Mouse (Mus musculus): ENCODE measurements around the gene Alox8. TPM values are rescaled to one million over a fixed set of nuclear protein-coding genes. Genes with fewer than 3 reads are reported as not detected.

The Alox8 gene
- polyA plus RNA-seq, 1 experiment from 2014 or later, result 0.15 TPM

DNA sequence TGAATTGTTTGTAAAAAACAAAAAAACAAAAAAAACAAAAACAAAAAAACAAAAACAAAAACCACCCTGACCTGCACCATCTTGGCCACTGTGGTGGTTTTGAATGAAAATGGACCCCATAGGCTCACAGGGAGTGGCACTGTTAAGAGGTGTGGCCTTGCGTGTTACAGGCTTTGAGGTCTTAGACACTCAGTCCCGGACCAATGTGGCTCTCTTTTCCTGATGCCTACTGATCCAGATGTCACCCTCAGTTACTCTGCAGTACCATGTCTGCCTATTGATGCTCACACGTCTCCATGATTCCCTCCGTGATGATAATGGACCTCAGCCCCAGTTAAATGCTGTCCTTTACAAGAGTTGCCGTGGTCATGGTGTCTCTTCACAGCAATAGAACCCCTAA lies 19.8 kb upstream of the Alox8 start:
- 86% methylated on average over 5 of the region's 5 CpGs for WGBS
- H3K27me3 ChIP-seq (replicated peaks), result no peaks in the 10 kb centered on the region
- no peak overlapping the region for H3K4me3 ChIP-seq (replicated peaks)
- H3K9ac ChIP-seq, result no peak overlapping the region
- no peak overlapping the region for H3K4me2 ChIP-seq (replicated peaks)
- H3K9me3 ChIP-seq, result no peaks in the 10 kb centered on the region
- ATAC-seq, result no peak
- H3K4me1 ChIP-seq (replicated peaks), result no peaks in the 10 kb centered on the region
- H3K27ac ChIP-seq, result no peak overlapping the region
- no peaks in the 10 kb centered on the region for H3K36me3 ChIP-seq

DNA sequence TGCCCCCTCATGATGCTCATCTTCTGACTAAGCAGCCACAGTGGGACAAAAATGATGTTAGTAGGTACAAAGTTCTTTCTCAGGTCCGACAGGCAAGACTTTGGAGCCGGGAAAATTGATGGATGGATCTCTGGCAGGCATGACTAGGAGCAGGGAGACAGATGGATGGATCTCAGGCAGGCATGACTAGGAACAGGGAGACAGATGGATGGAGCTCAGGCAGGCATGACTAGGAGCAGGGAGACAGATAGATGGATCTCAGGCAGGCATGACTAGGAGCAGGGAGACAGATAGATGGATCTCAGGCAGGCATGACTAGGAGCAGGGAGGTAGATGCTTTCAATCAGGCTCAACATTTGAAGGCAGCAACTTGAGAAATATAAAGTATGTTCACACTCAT lies 13.8 kb upstream of the Alox8 start:
- ATAC-seq, result no peak

DNA sequence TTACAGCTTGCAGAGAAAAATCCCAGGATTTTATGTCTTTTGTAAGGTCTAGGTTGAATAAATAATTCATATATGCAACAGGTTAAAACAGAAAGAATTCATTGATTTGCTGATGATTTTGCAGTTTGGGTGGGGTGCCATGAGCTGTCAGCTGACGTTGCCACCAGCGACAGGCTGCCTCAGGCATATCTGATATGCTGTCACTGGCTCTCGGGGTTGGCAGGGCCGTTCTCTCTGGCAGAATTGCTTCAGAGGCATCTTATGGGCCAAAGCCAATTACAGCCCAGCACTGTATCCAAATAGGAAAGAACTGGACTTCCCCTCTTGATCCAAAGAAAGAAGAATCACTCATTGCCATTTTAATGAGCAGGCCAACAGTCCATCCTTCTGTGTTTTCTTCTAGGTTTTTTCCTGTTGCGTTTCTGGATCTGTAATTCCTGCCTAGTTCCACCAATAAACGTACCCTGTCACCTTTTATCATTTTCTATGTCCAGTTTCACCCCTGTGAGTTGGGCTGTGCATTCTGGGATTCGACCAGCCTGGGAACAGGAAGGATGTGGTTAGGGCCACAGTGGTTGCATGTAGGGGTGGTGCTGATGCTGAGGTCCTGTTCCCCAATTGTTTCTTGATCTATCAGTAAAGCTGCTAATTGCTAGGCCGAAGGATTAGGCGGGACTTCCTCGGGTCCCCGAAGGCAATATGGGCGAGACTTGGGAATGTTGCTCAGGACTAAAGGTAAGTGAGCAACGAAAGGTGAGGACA lies 5.0 kb upstream of the Alox8 start:
- no peak for ATAC-seq
- peaks cover 1% of the 10 kb centered on the region; the same call in 1 of the 2 replicates for H3K27me3 ChIP-seq (replicated peaks)
- H3K9me3 ChIP-seq, result no peaks in the 10 kb centered on the region
- 82% methylated on average over 13 of the region's 13 CpGs for WGBS
- H3K36me3 ChIP-seq, result no peaks in the 10 kb centered on the region
- no peak overlapping the region for H3K4me3 ChIP-seq (replicated peaks)
- no peak overlapping the region for H3K9ac ChIP-seq
- no peak overlapping the region for H3K4me2 ChIP-seq (replicated peaks)
- no peak overlapping the region for H3K27ac ChIP-seq
- H3K4me1 ChIP-seq (replicated peaks), result no peaks in the 10 kb centered on the region

More for the DNA sequence above, 13.8 kb upstream of the Alox8 start:
- Histone ChIP-seq H3K4me2 (replicated peaks) (no peak overlapping the region), H3K4me3 (replicated peaks) (no peak overlapping the region), H3K4me1 (replicated peaks) (no peaks in the 10 kb centered on the region), H3K27ac (no peak overlapping the region), H3K27me3 (replicated peaks) (no peaks in the 10 kb centered on the region), H3K36me3 (no peaks in the 10 kb centered on the region), H3K9ac (no peak overlapping the region), H3K9me3 (no peaks in the 10 kb centered on the region)
- WGBS, result 28% methylated on average over 2 of the region's 2 CpGs

- no peak for ATAC-seq
- H3K4me1 ChIP-seq (replicated peaks), result 0 out of 2 replicates have a peak, but pooled peaks cover 4% of the 10 kb centered on the region
- WGBS, result 42% methylated on average over 6 of the region's 6 CpGs
Measured at GRCm38 (mm10) chr11:69200231-69200630, 2.6 kb upstream of the Alox8 start.

GRCm38 (mm10) chr11:69199251-69199650 lies 1.6 kb upstream of the Alox8 start:
- WGBS, result 91% methylated on average over 1 of the region's 1 CpGs
- no peak overlapping the region for H3K9ac ChIP-seq

More at GRCm38 (mm10) chr11:69200231-69200630, 2.6 kb upstream of the Alox8 start:
- H3K4me2 ChIP-seq (replicated peaks), result no peak overlapping the region
- H3K4me3 ChIP-seq (replicated peaks), result no peak overlapping the region
- no peaks in the 10 kb centered on the region for H3K36me3 ChIP-seq
- H3K9me3 ChIP-seq, result no peaks in the 10 kb centered on the region
- peaks cover 16% of the 10 kb centered on the region for H3K27me3 ChIP-seq (replicated peaks)
- H3K9ac ChIP-seq, result no peak overlapping the region
- no peak overlapping the region for H3K27ac ChIP-seq

DNA sequence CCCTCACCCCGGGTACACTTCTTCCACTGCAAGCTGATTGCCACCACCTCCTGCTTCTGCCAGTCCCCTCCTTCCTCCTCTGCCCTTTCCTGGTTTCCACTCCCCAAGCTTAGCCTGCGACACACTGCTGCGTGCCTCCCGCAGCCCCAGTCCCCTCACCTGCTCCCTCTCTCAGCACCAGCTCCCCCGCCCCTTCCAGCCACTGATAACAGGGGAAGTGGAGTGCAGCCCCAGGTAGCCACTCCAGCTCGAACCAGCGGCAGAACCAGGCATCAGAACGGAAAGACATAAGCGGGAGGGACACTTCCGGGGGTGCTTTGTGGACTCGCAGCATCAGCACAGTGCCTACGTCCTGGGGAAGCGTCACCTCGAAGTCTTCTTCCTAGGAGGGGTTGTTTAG lies 449 bp downstream of the Alox8 start:
- peak overlapping the region; percentile 25 for H3K4me3 ChIP-seq (replicated peaks)

More at GRCm38 (mm10) chr11:69199251-69199650, 1.6 kb upstream of the Alox8 start:
- no peak overlapping the region for H3K27ac ChIP-seq
- no peak overlapping the region for H3K4me2 ChIP-seq (replicated peaks)
- no peaks in the 10 kb centered on the region for H3K36me3 ChIP-seq
- H3K27me3 ChIP-seq (replicated peaks), result peaks cover 16% of the 10 kb centered on the region
- no peak overlapping the region for H3K4me3 ChIP-seq (replicated peaks)
- no peak for ATAC-seq
- H3K4me1 ChIP-seq (replicated peaks), result 0 out of 2 replicates have a peak, but pooled peaks cover 4% of the 10 kb centered on the region
- no peaks in the 10 kb centered on the region for H3K9me3 ChIP-seq

GRCm38 (mm10) chr11:69196766-69197165 lies 877 bp downstream of the Alox8 start:
- Histone ChIP-seq H3K36me3 (no peaks in the 10 kb centered on the region), H3K4me2 (replicated peaks) (peak overlapping the region; percentile 69), H3K9ac (no peak overlapping the region), H3K27ac (no peak overlapping the region), H3K9me3 (no peaks in the 10 kb centered on the region), H3K4me1 (replicated peaks) (0 out of 2 replicates have a peak, but pooled peaks cover 4% of the 10 kb centered on the region), H3K4me3 (replicated peaks) (peak overlapping the region; percentile 25; the same call in 1 of the 2 replicates), H3K27me3 (replicated peaks) (peaks cover 16% of the 10 kb centered on the region)
- 6% methylated on average over 5 of the region's 5 CpGs for WGBS
- ATAC-seq, result no peak

More for the DNA sequence above, 449 bp downstream of the Alox8 start:
- Histone ChIP-seq H3K4me2 (replicated peaks) (peak overlapping the region; percentile 69), H3K9me3 (no peaks in the 10 kb centered on the region), H3K9ac (0 out of 2 replicates have a peak overlapping the region, but pooled peaks have one; percentile 17), H3K27ac (no peak overlapping the region), H3K4me1 (replicated peaks) (0 out of 2 replicates have a peak, but pooled peaks cover 4% of the 10 kb centered on the region), H3K36me3 (no peaks in the 10 kb centered on the region), H3K27me3 (replicated peaks) (peaks cover 16% of the 10 kb centered on the region)
- ATAC-seq, result peak; percentile 20; the same call in 1 of the 2 replicates
- under 1% methylated on average over 14 of the region's 14 CpGs for WGBS

- WGBS, result 3% methylated on average over 1 of the region's 1 CpGs
- Histone ChIP-seq H3K36me3 (no peaks in the 10 kb centered on the region), H3K4me1 (replicated peaks) (0 out of 2 replicates have a peak, but pooled peaks cover 4% of the 10 kb centered on the region), H3K4me3 (replicated peaks) (no peak overlapping the region), H3K4me2 (replicated peaks) (no peak overlapping the region), H3K27me3 (replicated peaks) (peaks cover 16% of the 10 kb centered on the region), H3K27ac (no peak overlapping the region), H3K9me3 (no peaks in the 10 kb centered on the region), H3K9ac (no peak overlapping the region)
- ATAC-seq, result no peak
Measured at GRCm38 (mm10) chr11:69192840-69193239, 4.8 kb downstream of the Alox8 start.

GRCm38 (mm10) chr11:69185936-69186335 lies 11.7 kb downstream of the Alox8 start:
- H3K27me3 ChIP-seq (replicated peaks), result no peaks in the 10 kb centered on the region
- no peaks in the 10 kb centered on the region for H3K4me1 ChIP-seq (replicated peaks)
- H3K36me3 ChIP-seq, result no peaks in the 10 kb centered on the region
- H3K4me2 ChIP-seq (replicated peaks), result no peak overlapping the region
- no peak for ATAC-seq
- H3K9ac ChIP-seq, result no peak overlapping the region
- H3K9me3 ChIP-seq, result no peaks in the 10 kb centered on the region
- H3K4me3 ChIP-seq (replicated peaks), result no peak overlapping the region
- no peak overlapping the region for H3K27ac ChIP-seq
- WGBS, result 82% methylated on average over 6 of the region's 6 CpGs

GRCm38 (mm10) chr11:69185031-69185430 lies 12.6 kb downstream of the Alox8 start:
- Histone ChIP-seq H3K27me3 (replicated peaks) (no peaks in the 10 kb centered on the region), H3K4me1 (replicated peaks) (no peaks in the 10 kb centered on the region), H3K9ac (no peak overlapping the region), H3K4me3 (replicated peaks) (no peak overlapping the region), H3K36me3 (no peaks in the 10 kb centered on the region), H3K27ac (no peak overlapping the region), H3K9me3 (no peaks in the 10 kb centered on the region), H3K4me2 (replicated peaks) (no peak overlapping the region)
- 88% methylated on average over 5 of the region's 5 CpGs for WGBS
- ATAC-seq, result no peak

GRCm38 (mm10) chr11:69180120-69180519 lies 17.5 kb downstream of the Alox8 start:
- Histone ChIP-seq H3K36me3 (no peaks in the 10 kb centered on the region), H3K9ac (no peak overlapping the region), H3K4me2 (replicated peaks) (no peak overlapping the region), H3K9me3 (no peaks in the 10 kb centered on the region), H3K4me1 (replicated peaks) (no peaks in the 10 kb centered on the region), H3K4me3 (replicated peaks) (no peak overlapping the region), H3K27ac (no peak overlapping the region), H3K27me3 (replicated peaks) (no peaks in the 10 kb centered on the region)
- ATAC-seq, result no peak
- WGBS, result 81% methylated on average over 4 of the region's 4 CpGs

DNA sequence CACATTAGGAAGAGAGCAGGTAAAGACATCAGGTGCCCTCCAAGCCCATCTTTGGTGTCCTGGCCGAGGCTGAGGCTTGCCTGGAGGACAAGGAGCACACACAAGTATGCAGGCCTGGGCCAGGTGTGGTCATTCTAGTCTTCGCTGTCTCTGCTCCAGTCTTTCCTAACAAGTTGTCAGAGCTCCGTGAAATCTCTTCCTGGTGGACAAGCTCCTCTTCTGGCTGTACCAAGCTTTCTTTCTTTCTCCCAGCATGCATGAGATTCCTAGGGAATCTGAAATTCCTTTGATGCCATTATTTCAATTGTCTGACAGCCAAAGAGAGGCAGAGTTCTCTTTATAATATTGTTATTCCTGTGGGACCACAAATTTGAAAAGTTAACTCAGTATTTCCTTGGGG lies 18.1 kb downstream of the Alox8 start:
- Histone ChIP-seq H3K36me3 (no peaks in the 10 kb centered on the region), H3K27ac (no peak overlapping the region), H3K9ac (no peak overlapping the region), H3K27me3 (replicated peaks) (no peaks in the 10 kb centered on the region), H3K9me3 (no peaks in the 10 kb centered on the region), H3K4me1 (replicated peaks) (no peaks in the 10 kb centered on the region), H3K4me3 (replicated peaks) (no peak overlapping the region), H3K4me2 (replicated peaks) (no peak overlapping the region)
- no peak for ATAC-seq
- 42% methylated on average over 3 of the region's 3 CpGs for WGBS

DNA sequence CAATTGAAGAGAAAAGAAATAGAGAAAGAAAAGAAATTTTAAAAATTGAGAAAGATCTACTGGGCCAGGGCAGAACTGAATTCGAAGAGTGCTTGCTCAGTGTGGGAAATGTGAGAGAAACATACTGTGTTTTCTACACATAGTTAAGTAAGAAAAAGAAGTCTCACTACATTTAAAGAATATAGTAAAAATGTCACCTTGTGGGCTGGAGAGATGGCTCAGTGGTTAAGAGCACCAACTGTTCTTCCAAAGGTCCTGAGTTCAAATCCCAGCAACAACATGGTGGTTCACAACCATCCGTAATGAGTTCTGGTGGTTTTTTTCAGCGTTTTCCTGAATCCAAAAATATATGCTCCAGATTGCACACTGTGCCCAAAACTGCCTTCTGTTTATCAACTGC lies 19.1 kb downstream of the Alox8 start:
- no peak for ATAC-seq
- no peaks in the 10 kb centered on the region for H3K36me3 ChIP-seq
- H3K9ac ChIP-seq, result no peak overlapping the region
- H3K9me3 ChIP-seq, result no peaks in the 10 kb centered on the region
- no peaks in the 10 kb centered on the region for H3K4me1 ChIP-seq (replicated peaks)
- 79% methylated on average over 3 of the region's 3 CpGs for WGBS
- H3K27me3 ChIP-seq (replicated peaks), result no peaks in the 10 kb centered on the region
- no peak overlapping the region for H3K4me3 ChIP-seq (replicated peaks)
- H3K27ac ChIP-seq, result no peak overlapping the region
- no peak overlapping the region for H3K4me2 ChIP-seq (replicated peaks)

Measured in intestine, embryonic 15.5 days (tissue).